9 mouse cellular contexts compared by ENCODE assay signal in the genomic region with DNA sequence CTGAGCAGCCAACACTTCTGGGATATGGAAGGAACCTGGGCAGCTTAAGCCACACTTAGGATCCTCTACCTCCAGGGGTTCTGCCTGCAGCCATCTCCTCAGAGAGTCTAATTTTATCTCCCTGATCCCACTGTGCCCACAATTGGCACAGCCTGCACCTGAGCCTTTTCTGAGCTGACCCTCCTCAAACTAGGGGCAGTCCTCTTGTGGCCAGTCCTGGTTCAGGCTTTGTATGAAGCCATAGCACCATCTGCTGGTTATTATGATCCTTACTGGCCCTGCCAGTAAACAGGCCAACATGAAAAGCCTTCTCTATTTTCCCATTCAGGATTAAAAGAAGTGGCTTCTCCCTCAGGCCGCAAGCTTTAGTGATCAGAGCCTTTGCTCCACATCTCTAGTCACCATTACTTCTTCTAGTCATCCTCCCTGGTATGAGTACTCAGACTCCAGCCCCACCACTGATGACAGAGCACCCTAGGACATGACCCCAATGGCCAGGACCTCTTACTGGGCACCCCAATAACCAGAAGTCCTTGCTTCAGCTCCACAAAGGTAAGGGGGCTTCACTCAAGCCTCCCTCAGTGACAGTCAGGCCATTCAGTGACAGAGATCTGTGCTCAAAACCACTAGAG. TPM values are rescaled to one million over a fixed set of nuclear protein-coding genes. Genes with fewer than 3 reads are reported as not detected.
A peak's percentile ranks its signal among the peaks of the same experiment; 100 is the strongest.
DNase-seq lines count a peak whose midpoint lies in the region; ATAC-seq lines count a peak whose summit lies in the region.
"Had no signal": no experiment of that assay in that cellular context is flagged by ENCODE, and none has a peak within 500 bp of the region (broad histone marks: within the 10 kb centered on the region; RNA-seq: fewer than 3 reads in every experiment).

No protein-coding gene starts in this region.

- no peak overlapping the region for H3K4me2 ChIP-seq in forebrain, embryonic 11.5 days (ENCODE audit: low read depth, low read length, severe bottlenecking)
- H3K4me2 ChIP-seq in forebrain, embryonic 13.5 days = no peak overlapping the region
- no peak overlapping the region for H3K4me2 ChIP-seq in neural tube, embryonic 14.5 days (ENCODE audit: low read depth, low read length)
- H3K4me2 ChIP-seq: heart, embryonic 13.5 days had no signal

- WGBS in forebrain, embryonic 11.5 days = 75% methylated on average over 1 of the region's 1 CpGs
- WGBS in forebrain, embryonic 13.5 days = 35% methylated on average over 1 of the region's 1 CpGs
- 69% methylated on average over 1 of the region's 1 CpGs for WGBS in neural tube, embryonic 14.5 days

- DNase-seq in forebrain, embryonic 11.5 days (ENCODE audit: low spot score) = no peak
- DNase-seq in A20 (ENCODE audit: low read depth, low spot score) = peak; percentile 54
- DNase-seq in cerebellum, postnatal 25 days = peak; percentile 30 to 54
- DNase-seq in heart, postnatal 4 days = peak; percentile 56
- peak; percentile 23 to 28 for DNase-seq in layer of hippocampus, postnatal 25 days (ENCODE audit: extremely low spot score in 1 of 2, low spot score in 1 of 2)
- DNase-seq in thymus, postnatal 14 days = no peak

- peak; percentile 63 for ATAC-seq in forebrain, embryonic 11.5 days (replicated peaks; ENCODE audit: low FRiP score)
- no peak for ATAC-seq in forebrain, embryonic 13.5 days
- peak; percentile 85 for ATAC-seq in neural tube, embryonic 14.5 days (ENCODE audit: low read depth)

- no peaks in the 10 kb centered on the region for H3K9me3 ChIP-seq in forebrain, embryonic 11.5 days (ENCODE audit: control insufficient read depth, low read length)
- no peaks in the 10 kb centered on the region for H3K9me3 ChIP-seq in forebrain, embryonic 13.5 days (replicated peaks)
- no peaks in the 10 kb centered on the region for H3K9me3 ChIP-seq in neural tube, embryonic 14.5 days (ENCODE audit: control insufficient read depth, low read length)
- H3K9me3 ChIP-seq: heart, embryonic 13.5 days had no signal

- H3K9ac ChIP-seq in forebrain, embryonic 11.5 days (ENCODE audit: low read length) = no peak overlapping the region
- H3K9ac ChIP-seq in forebrain, embryonic 13.5 days = no peak overlapping the region
- H3K9ac ChIP-seq in neural tube, embryonic 14.5 days (replicated peaks; ENCODE audit: low read depth, low read length) = no peak overlapping the region
- H3K9ac ChIP-seq: heart, embryonic 13.5 days had no signal

- no peaks in the 10 kb centered on the region for H3K36me3 ChIP-seq in forebrain, embryonic 11.5 days (ENCODE audit: control insufficient read depth, insufficient read depth, low read length)
- H3K36me3 ChIP-seq in forebrain, embryonic 13.5 days (ENCODE audit: poor library complexity, severe bottlenecking) = no peaks in the 10 kb centered on the region
- no peaks in the 10 kb centered on the region for H3K36me3 ChIP-seq in neural tube, embryonic 14.5 days (ENCODE audit: control insufficient read depth, insufficient read depth, low read length)
- H3K36me3 ChIP-seq: heart, embryonic 13.5 days had no signal

- no peak overlapping the region for H3K27ac ChIP-seq in forebrain, embryonic 11.5 days (ENCODE audit: low read depth, low read length)
- no peak overlapping the region for H3K27ac ChIP-seq in forebrain, embryonic 13.5 days
- H3K27ac ChIP-seq in neural tube, embryonic 14.5 days (ENCODE audit: low read depth, low read length) = no peak overlapping the region
- H3K27ac ChIP-seq: heart, embryonic 13.5 days had no signal

- no peak overlapping the region for H3K4me3 ChIP-seq in forebrain, embryonic 11.5 days (ENCODE audit: low read depth, low read length)
- no peak overlapping the region for H3K4me3 ChIP-seq in forebrain, embryonic 13.5 days
- H3K4me3 ChIP-seq in neural tube, embryonic 14.5 days (ENCODE audit: low read depth, low read length) = no peak overlapping the region
- H3K4me3 ChIP-seq: heart, embryonic 13.5 days had no signal

- H3K27me3 ChIP-seq in forebrain, embryonic 11.5 days (ENCODE audit: control insufficient read depth, insufficient read depth, low read length) = no peaks in the 10 kb centered on the region
- no peaks in the 10 kb centered on the region for H3K27me3 ChIP-seq in forebrain, embryonic 13.5 days
- no peaks in the 10 kb centered on the region for H3K27me3 ChIP-seq in neural tube, embryonic 14.5 days (ENCODE audit: control insufficient read depth, insufficient read depth, low read length)
- H3K27me3 ChIP-seq: heart, embryonic 13.5 days had no signal

- no peaks in the 10 kb centered on the region for H3K4me1 ChIP-seq in forebrain, embryonic 11.5 days (replicated peaks; ENCODE audit: control insufficient read depth, insufficient read depth, low read length)
- no peaks in the 10 kb centered on the region for H3K4me1 ChIP-seq in forebrain, embryonic 13.5 days
- H3K4me1 ChIP-seq in neural tube, embryonic 14.5 days (ENCODE audit: control insufficient read depth, insufficient read depth, low read length) = no peaks in the 10 kb centered on the region

RNA-seq across cellular contexts. Expression of gene Smpd1, which starts 26.7 kb away (rescaled TPM):
- 35.1 and 42.1 TPM in 2 replicates for polyA plus RNA-seq in forebrain, embryonic 11.5 days (2014; fragmentation: Nextera tagmentation; extraction: Ambion mirVana)
- 48.5 and 53.9 TPM in 2 replicates for polyA plus RNA-seq in forebrain, embryonic 13.5 days (2015; fragmentation: Nextera tagmentation; extraction: Ambion mirVana)
- total RNA-seq in heart, postnatal 4 days (2021) = 100 to 1,000 TPM; 101 to 103 TPM
- total RNA-seq in layer of hippocampus, postnatal 25 days (2021) = 10 to 100 TPM; 89.3 to 93.6 TPM
- polyA plus RNA-seq in neural tube, embryonic 14.5 days (2014; fragmentation: Nextera tagmentation; extraction: Ambion mirVana) = 93.8 and 98.1 TPM in 2 replicates

RNA-seq across cellular contexts. Expression of gene Cavin3, which starts 45.3 kb away (rescaled TPM):
- 21.1 and 26.4 TPM in 2 replicates for polyA plus RNA-seq in forebrain, embryonic 11.5 days (2014; fragmentation: Nextera tagmentation; extraction: Ambion mirVana)
- polyA plus RNA-seq in forebrain, embryonic 13.5 days (2015; fragmentation: Nextera tagmentation; extraction: Ambion mirVana) = 18.2 and 19.7 TPM in 2 replicates
- 10 to 100 TPM; 43.3 to 44.3 TPM for total RNA-seq in heart, postnatal 4 days (2021)
- total RNA-seq in layer of hippocampus, postnatal 25 days (2021) = 10 to 100 TPM; 14.2 to 14.9 TPM
- 21.2 and 33.3 TPM in 2 replicates for polyA plus RNA-seq in neural tube, embryonic 14.5 days (2014; fragmentation: Nextera tagmentation; extraction: Ambion mirVana)

RNA-seq across cellular contexts. Expression of gene Apbb1, which starts 54.0 kb away (rescaled TPM):
- 106 and 117 TPM in 2 replicates for polyA plus RNA-seq in forebrain, embryonic 11.5 days (2014; fragmentation: Nextera tagmentation; extraction: Ambion mirVana)
- polyA plus RNA-seq in forebrain, embryonic 13.5 days (2015; fragmentation: Nextera tagmentation; extraction: Ambion mirVana) = 186 and 199 TPM in 2 replicates
- 10 to 100 TPM; 57.5 to 59.1 TPM for total RNA-seq in heart, postnatal 4 days (2021)
- total RNA-seq in layer of hippocampus, postnatal 25 days (2021) = 100 to 1,000 TPM; 371 to 404 TPM
- 220 and 224 TPM in 2 replicates for polyA plus RNA-seq in neural tube, embryonic 14.5 days (2014; fragmentation: Nextera tagmentation; extraction: Ambion mirVana)

Comparison
In these comparisons a context has a peak if more than half of its experiments do, and no peak if none do; other contexts are left out.
1. DNase-seq: peak in A20 (single experiment), cerebellum, postnatal 25 days (2 of 2), heart, postnatal 4 days (single experiment) and layer of hippocampus, postnatal 25 days (2 of 2); none in forebrain, embryonic 11.5 days (single experiment) and thymus, postnatal 14 days (single experiment).